Mouse (Mus musculus) G1E (cell line): Measurements from ENCODE around the gene 1700003H04Rik.

ENCODE experiments used
- CTCF ChIP-seq: IDR thresholded peaks from 2 replicates; pipeline ENCODE4 v1.5.1; 2012; ENCODE audit warnings: low read depth, low read length, inconsistent platforms, mixed read lengths
- GATA1 ChIP-seq: IDR thresholded peaks from 2 replicates; pipeline ENCODE4 v1.6.1; 2012; ENCODE audit warnings: borderline replicate concordance, low read length, inconsistent platforms, mixed read lengths

- TF ChIP-seq CTCF (no peak), GATA1 (no peak)
These were observed 32.4 kb upstream of the 1700003H04Rik start for GRCm38 (mm10) chr3:124613287-124613686.
